Mouse (Mus musculus): ENCODE data around the gene Rhov. TPM values are rescaled to one million over a fixed set of nuclear protein-coding genes. Genes with fewer than 3 reads are reported as not detected.

The Rhov gene
- total and polyA plus RNA-seq, 3 experiments = 0.11 TPM; not detected in 2

DNA sequence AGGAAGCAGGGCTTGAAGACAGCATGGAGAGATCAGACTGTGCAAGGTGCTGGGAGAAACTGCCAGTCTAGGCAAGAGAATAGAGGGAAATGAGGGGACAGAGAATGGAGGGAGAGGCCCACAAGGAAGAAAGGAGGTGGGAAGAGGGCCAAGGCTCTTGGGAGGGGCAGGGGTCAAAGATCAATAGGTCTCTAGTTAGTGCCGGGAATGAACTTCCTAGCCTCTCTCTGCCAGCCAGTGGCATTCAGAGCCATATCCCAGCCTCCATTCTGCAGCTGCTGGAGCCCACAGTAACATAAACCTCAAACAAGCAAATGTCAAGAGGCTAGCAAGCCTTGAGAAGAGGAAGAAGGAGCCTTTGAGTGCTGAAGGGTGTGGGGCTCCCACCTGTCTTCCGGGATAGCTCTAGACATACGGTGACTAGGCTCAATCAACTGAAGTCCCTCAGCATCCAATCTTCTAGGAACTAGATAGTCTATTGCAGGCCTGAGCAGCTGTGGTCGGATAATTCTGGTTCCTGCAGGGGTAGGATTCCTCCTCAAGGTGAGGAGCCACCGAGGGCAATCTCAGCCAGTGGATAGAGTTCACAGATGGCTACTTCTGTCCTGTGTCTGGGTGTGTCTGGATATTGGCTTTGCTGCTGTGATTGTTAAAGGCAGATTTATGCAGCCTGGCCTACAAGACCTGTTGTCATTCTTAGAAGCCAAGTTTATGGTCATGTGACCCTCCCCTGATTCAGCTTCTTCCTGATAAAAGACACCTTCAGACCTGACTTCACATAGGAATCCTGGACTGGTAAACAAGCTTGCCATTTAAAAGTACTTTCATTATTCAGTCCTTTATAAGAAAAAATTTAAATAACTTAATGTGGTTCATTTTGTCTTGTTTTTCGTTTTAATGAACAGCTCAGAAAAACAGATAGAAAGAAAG, 41.0 kb downstream of the Rhov start, which contains the start of gene Ppp1r14d:
Ppp1r14d (minus strand) TSS at position 132 of the 930 bp plus-strand sequence.
- Histone ChIP-seq H3K4me1 (ENCODE audit: insufficient read depth, low read depth, low read length) (peaks cover 2% of the 10 kb centered on the region; the same call in 1 of the 2 replicates), H3K36me3 (replicated peaks) (no peaks in the 10 kb centered on the region), H3K27me3 (ENCODE audit: insufficient read depth, low read length) (peaks cover 36% of the 10 kb centered on the region), H3K9me3 (replicated peaks) (no peaks in the 10 kb centered on the region), H3K4me3 (ENCODE audit: low read depth, low read length) (no peak within 1 kb of the TSS)
- DNase-seq (ENCODE audit: low spot score) (no peak), ATAC-seq (ENCODE audit: extremely low read depth, insufficient number of reproducible peaks, low FRiP score, poor library complexity, severe bottlenecking) (no peak)
- no peak for TF ChIP-seq CTCF (IDR thresholded peaks at IDR 0.05; ENCODE audit: low read depth, low read length)
- no peak for TF ChIP-seq TAL1 (conservative IDR thresholded peaks at IDR 0.05; ENCODE audit: low read depth, low read length)
- TF ChIP-seq POLR2AphosphoS5 (IDR thresholded peaks at IDR 0.05; ENCODE audit: insufficient replicate concordance, low read depth, low read length) = no peak
- no peak for TF ChIP-seq GATA1 (IDR thresholded peaks at IDR 0.05; ENCODE audit: borderline replicate concordance, low read length)
- no peak for TF ChIP-seq GATA2 (IDR thresholded peaks at IDR 0.05; ENCODE audit: borderline replicate concordance, low read depth, low read length)

Other genes starting within 250 kb of the Rhov start
- gene Ccdc32, start 241.9 kb downstream of the Rhov start, total RNA-seq (2014; fragmentation: Nextera tagmentation) = 18.5 and 27.3 TPM in 2 replicates
- gene Ccdc32, start 241.9 kb downstream of the Rhov start, total RNA-seq (2017) = 28.1 and 33.0 TPM in 2 replicates
- gene Ccdc32, start 241.9 kb downstream of the Rhov start, polyA plus RNA-seq (2012) = 13.7 and 20.1 TPM in 2 replicates
- 24.8 and 26.7 TPM in 2 replicates for gene Rpusd2, start 236.5 kb downstream of the Rhov start, total RNA-seq (2014; fragmentation: Nextera tagmentation)
- 15.4 and 18.5 TPM in 2 replicates for gene Rpusd2, start 236.5 kb downstream of the Rhov start, total RNA-seq (2017)
- 7.6 and 8.3 TPM in 2 replicates for gene Rpusd2, start 236.5 kb downstream of the Rhov start, polyA plus RNA-seq (2012)
- 174 and 183 TPM in 2 replicates for gene Knl1, start 224.2 kb downstream of the Rhov start, total RNA-seq (2014; fragmentation: Nextera tagmentation)
- gene Knl1, start 224.2 kb downstream of the Rhov start, total RNA-seq (2017) = 75.2 and 85.0 TPM in 2 replicates
- gene Knl1, start 224.2 kb downstream of the Rhov start, polyA plus RNA-seq (2012) = 13.6 and 14.1 TPM in 2 replicates
- 37.2 and 55.1 TPM in 2 replicates for gene Rad51, start 158.5 kb downstream of the Rhov start, total RNA-seq (2014; fragmentation: Nextera tagmentation)
- 27.9 and 40.0 TPM in 2 replicates for gene Rad51, start 158.5 kb downstream of the Rhov start, total RNA-seq (2017)
- gene Rad51, start 158.5 kb downstream of the Rhov start, polyA plus RNA-seq (2012) = 28.8 and 40.3 TPM in 2 replicates
- 69.1 and 77.4 TPM in 2 replicates for gene Rmdn3, start 114.2 kb downstream of the Rhov start, total RNA-seq (2014; fragmentation: Nextera tagmentation)
- gene Rmdn3, start 114.2 kb downstream of the Rhov start, total RNA-seq (2017) = 95.9 and 104 TPM in 2 replicates
- 53.7 and 54.9 TPM in 2 replicates for gene Rmdn3, start 114.2 kb downstream of the Rhov start, polyA plus RNA-seq (2012)
- gene Gchfr, start 103.5 kb downstream of the Rhov start, total RNA-seq (2014; fragmentation: Nextera tagmentation) = 1.3 TPM in 1 of 2 replicates, not detected in the other
- 6.7 and 9.8 TPM in 2 replicates for gene Gchfr, start 103.5 kb downstream of the Rhov start, total RNA-seq (2017)
- gene Gchfr, start 103.5 kb downstream of the Rhov start, polyA plus RNA-seq (2012) = 40.2 and 43.5 TPM in 2 replicates
- not detected in 2 replicates for gene Gm14137, start 96.8 kb downstream of the Rhov start, total RNA-seq (2014; fragmentation: Nextera tagmentation)
- gene Gm14137, start 96.8 kb downstream of the Rhov start, total RNA-seq (2017) = 0.06 and 0.16 TPM in 2 replicates
- 0.02 TPM in 1 of 2 replicates, not detected in the other for gene Gm14137, start 96.8 kb downstream of the Rhov start, polyA plus RNA-seq (2012)
- gene Zfyve19, start 62.7 kb downstream of the Rhov start, total RNA-seq (2014; fragmentation: Nextera tagmentation) = 18.4 and 23.4 TPM in 2 replicates
- gene Zfyve19, start 62.7 kb downstream of the Rhov start, total RNA-seq (2017) = 26.8 and 28.9 TPM in 2 replicates
- gene Zfyve19, start 62.7 kb downstream of the Rhov start, polyA plus RNA-seq (2012) = 18.8 and 22.7 TPM in 2 replicates
- 17.0 and 41.4 TPM in 2 replicates for gene Dnajc17, start 62.5 kb downstream of the Rhov start, total RNA-seq (2014; fragmentation: Nextera tagmentation)
- 16.9 and 24.9 TPM in 2 replicates for gene Dnajc17, start 62.5 kb downstream of the Rhov start, total RNA-seq (2017)
- 32.5 TPM in 2 replicates for gene Dnajc17, start 62.5 kb downstream of the Rhov start, polyA plus RNA-seq (2012)
- gene Ppp1r14d, start 41.4 kb downstream of the Rhov start, total RNA-seq (2014; fragmentation: Nextera tagmentation) = not detected in 2 replicates
- not detected in 2 replicates for gene Ppp1r14d, start 41.4 kb downstream of the Rhov start, total RNA-seq (2017)
- gene Ppp1r14d, start 41.4 kb downstream of the Rhov start, polyA plus RNA-seq (2012) = not detected in 2 replicates
- gene Spint1, start 33.9 kb downstream of the Rhov start, total RNA-seq (2014; fragmentation: Nextera tagmentation) = not detected in 2 replicates
- gene Spint1, start 33.9 kb downstream of the Rhov start, total RNA-seq (2017) = 0.55 TPM in 1 of 2 replicates, not detected in the other
- gene Spint1, start 33.9 kb downstream of the Rhov start, polyA plus RNA-seq (2012) = not detected in 2 replicates
- 9.0 and 9.6 TPM in 2 replicates for gene Vps18, start 17.5 kb upstream of the Rhov start, total RNA-seq (2014; fragmentation: Nextera tagmentation)
- gene Vps18, start 17.5 kb upstream of the Rhov start, total RNA-seq (2017) = 19.8 and 21.2 TPM in 2 replicates
- 27.3 and 33.3 TPM in 2 replicates for gene Vps18, start 17.5 kb upstream of the Rhov start, polyA plus RNA-seq (2012)
- 0.23 TPM in 1 of 2 replicates, not detected in the other for gene Dll4, start 54.5 kb upstream of the Rhov start, total RNA-seq (2014; fragmentation: Nextera tagmentation)
- 0.33 TPM in 1 of 2 replicates, not detected in the other for gene Dll4, start 54.5 kb upstream of the Rhov start, total RNA-seq (2017)
- gene Dll4, start 54.5 kb upstream of the Rhov start, polyA plus RNA-seq (2012) = 0.09 TPM in 2 replicates
- gene Chac1, start 80.0 kb upstream of the Rhov start, total RNA-seq (2014; fragmentation: Nextera tagmentation) = not detected in 2 replicates
- not detected in 2 replicates for gene Chac1, start 80.0 kb upstream of the Rhov start, total RNA-seq (2017)
- gene Chac1, start 80.0 kb upstream of the Rhov start, polyA plus RNA-seq (2012) = not detected in 2 replicates
- gene Ino80, start 206.4 kb upstream of the Rhov start, total RNA-seq (2014; fragmentation: Nextera tagmentation) = 41.2 and 46.8 TPM in 2 replicates
- 16.3 and 20.4 TPM in 2 replicates for gene Ino80, start 206.4 kb upstream of the Rhov start, total RNA-seq (2017)
- gene Ino80, start 206.4 kb upstream of the Rhov start, polyA plus RNA-seq (2012) = 7.0 and 8.0 TPM in 2 replicates

All from G1E (cell line).